Mouse (Mus musculus) heart, adult 2 months (tissue): ENCODE data around the gene Olfr599. TPM values are rescaled to one million over a fixed set of nuclear protein-coding genes. Genes with fewer than 3 reads are reported as not detected.
"Not testable (repeated sequence)": the region's sequence is repeated elsewhere in the genome, so short reads cannot be mapped to it uniquely, and the experiment has no call there.

Experiments
- DNase-seq, 2 experiments: peaks; one replicate each; pipeline ENCODE4 v3.0.0; 2021
- H3K27ac ChIP-seq: fragments of 200-600 bp; 2 replicates; pipeline ENCODE4 v1.8.1; 2022
- H3K27me3 ChIP-seq: fragments of 200-500 bp; 2 replicates; pipeline ENCODE4 v1.6.1; 2012; ENCODE audit warnings: mild to moderate bottlenecking, low read length, inconsistent platforms, mixed read lengths; ENCODE audit not compliant: control insufficient read depth, insufficient read depth
- H3K36me3 ChIP-seq: fragments of 200-500 bp; 2 replicates; pipeline ENCODE4 v1.6.1; 2012; ENCODE audit warnings: low read length, inconsistent platforms; ENCODE audit not compliant: control insufficient read depth, insufficient read depth
- H3K4me1 ChIP-seq: fragments of 200-500 bp; 2 replicates; pipeline ENCODE4 v1.6.1; 2011; ENCODE audit warnings: low read length; ENCODE audit not compliant: control insufficient read depth, insufficient read depth
- H3K4me3 ChIP-seq: fragments of 200-600 bp; 2 replicates; pipeline ENCODE4 v1.8.1; 2022
- H3K79me2 ChIP-seq: fragments of 200-500 bp; replicated peaks from 2 replicates; pipeline ENCODE4 v1.6.1; 2012; ENCODE audit warnings: mild to moderate bottlenecking, inconsistent platforms, low read length, moderate library complexity, mixed read lengths; ENCODE audit not compliant: control insufficient read depth, insufficient read depth
- H3K9ac ChIP-seq: fragments of 200-500 bp; 2 replicates; pipeline ENCODE4 v1.6.1; 2012; ENCODE audit warnings: low read depth, mild to moderate bottlenecking, control low read depth, inconsistent platforms, low read length, mixed read lengths
- CTCF ChIP-seq: fragments of 200-600 bp; IDR thresholded peaks from 2 replicates; pipeline ENCODE4 v1.8.1; 2022; ENCODE audit warnings: antibody characterized with exemption, mild to moderate bottlenecking, moderate library complexity
- EP300 ChIP-seq: fragments of 200-500 bp; IDR thresholded peaks from 2 replicates; pipeline ENCODE4 v1.6.1; 2011; ENCODE audit warnings: low read depth, low read length, control low read depth; ENCODE audit not compliant: insufficient read depth
- POLR2A ChIP-seq: fragments of 200-500 bp; IDR thresholded peaks from 2 replicates; pipeline ENCODE4 v1.6.1; 2011; ENCODE audit warnings: mild to moderate bottlenecking, low read depth, low read length, control low read depth; ENCODE audit not compliant: insufficient read depth
- WGBS: fragments of 180-500 bp; shearing (Covaris S2); methylation state at CpG from one replicate; pipeline ENCODE4 v1.1.7; 2018; 5-methylcytosine and 5-hydroxymethylcytosine counted together
- intact Hi-C: fragments of 180-260 bp; cut with DNase I; formaldehyde crosslinking; loops from one replicate; pipeline ENCODE4 v1.15.1; 2025
- long read RNA-seq: library from polyadenylated mRNA; stranded (forward); transcript quantifications from one replicate; pipeline ENCODE4 v2.0.0, GENCODE M21; 2021
- polyA plus RNA-seq: library from polyadenylated mRNA; depleted of rRNA; stranded (reverse); fragments of >200 nt; gene quantifications from 2 replicates; pipeline ENCODE4 v1.2.3, GENCODE M21; 2012; rRNA removed
- total RNA-seq, 2 experiments: library from RNA; stranded (reverse); gene quantifications; 2 replicates each; pipeline ENCODE4 v1.2.3; 2021

Olfr599 gene
- not detected for total RNA-seq
- not detected in 2 replicates for polyA plus RNA-seq
- long read RNA-seq: 0 reads

DNA sequence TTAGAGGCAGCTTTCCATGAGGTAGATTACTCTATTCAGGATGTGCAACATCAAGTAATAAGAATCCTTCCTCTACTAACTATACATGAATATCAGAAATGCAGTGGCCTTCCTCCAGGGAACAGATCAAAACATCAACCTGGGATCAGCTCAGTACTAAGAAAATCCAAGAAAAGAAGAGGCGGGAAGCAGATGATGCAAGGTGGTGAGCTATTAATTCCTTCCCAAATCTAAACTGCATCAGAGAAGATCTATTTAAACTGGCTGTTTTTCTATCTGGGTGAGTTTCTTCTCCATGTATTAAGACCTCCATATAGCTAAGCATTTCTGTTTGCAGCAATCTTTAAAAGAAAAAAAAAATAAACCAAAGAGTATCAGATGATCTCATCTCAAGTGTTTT lies at the start of gene Olfr599:
TSS of gene Olfr599 (plus strand) at position 301 of the 400 bp plus-strand sequence.
- no peak for TF ChIP-seq EP300
- TF ChIP-seq CTCF: no peak
- TF ChIP-seq POLR2A: no peak
- no peak for DNase-seq
- H3K79me2 ChIP-seq: no peaks in the 10 kb centered on the region
- H3K27ac ChIP-seq: no peak within 1 kb of the TSS
- intact Hi-C loops: no loop called here
- H3K36me3 ChIP-seq: no peaks in the 10 kb centered on the region
- no peaks in the 10 kb centered on the region for H3K27me3 ChIP-seq
- H3K4me1 ChIP-seq: no peaks in the 10 kb centered on the region
- no peak within 1 kb of the TSS for H3K9ac ChIP-seq
- WGBS: 82% methylated on average over 1 of the region's 1 CpGs
- H3K4me3 ChIP-seq: no peak within 1 kb of the TSS

- 70% methylated on average over 2 of the region's 2 CpGs for WGBS
- H3K27me3 ChIP-seq, H3K9ac ChIP-seq, H3K4me1 ChIP-seq, H3K4me3 ChIP-seq, H3K79me2 ChIP-seq, DNase-seq, H3K36me3 ChIP-seq, intact Hi-C loops, H3K27ac ChIP-seq: not testable (repeated sequence)
Observed at GRCm38 (mm10) chr7:103305348-103305747, 30.4 kb upstream of the Olfr599 start, which contains the start of gene Olfr596. Gene Olfr596, plus strand, starts transcription at chr7:103305648.

DNA sequence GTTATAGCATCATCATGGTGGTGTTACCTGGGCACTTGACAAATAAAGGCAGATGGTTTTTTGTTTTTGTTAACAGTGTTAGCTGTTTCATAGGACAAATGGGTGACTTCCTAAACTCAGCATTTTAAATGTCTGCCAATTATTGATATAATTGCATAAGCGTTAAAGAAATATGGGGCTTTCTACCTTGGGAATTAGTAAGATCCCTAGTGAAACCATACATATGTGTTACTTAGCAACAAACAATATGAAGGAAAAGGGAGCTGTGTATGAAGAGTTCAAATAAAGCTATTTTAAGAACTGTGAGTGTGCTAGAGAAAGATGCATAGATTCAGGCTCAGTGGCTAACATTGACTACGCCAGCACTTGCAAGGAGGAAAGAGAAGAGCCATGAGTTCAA lies 19.7 kb upstream of the Olfr599 start, which contains the start of gene Olfr597:
TSS of gene Olfr597 (plus strand) at position 301 of the 400 bp plus-strand sequence.
- H3K27me3 ChIP-seq, H3K79me2 ChIP-seq, H3K9ac ChIP-seq, H3K4me3 ChIP-seq, H3K27ac ChIP-seq, intact Hi-C loops, H3K4me1 ChIP-seq, DNase-seq, H3K36me3 ChIP-seq: not testable (repeated sequence)
- WGBS: 86% methylated on average over 2 of the region's 2 CpGs

DNA sequence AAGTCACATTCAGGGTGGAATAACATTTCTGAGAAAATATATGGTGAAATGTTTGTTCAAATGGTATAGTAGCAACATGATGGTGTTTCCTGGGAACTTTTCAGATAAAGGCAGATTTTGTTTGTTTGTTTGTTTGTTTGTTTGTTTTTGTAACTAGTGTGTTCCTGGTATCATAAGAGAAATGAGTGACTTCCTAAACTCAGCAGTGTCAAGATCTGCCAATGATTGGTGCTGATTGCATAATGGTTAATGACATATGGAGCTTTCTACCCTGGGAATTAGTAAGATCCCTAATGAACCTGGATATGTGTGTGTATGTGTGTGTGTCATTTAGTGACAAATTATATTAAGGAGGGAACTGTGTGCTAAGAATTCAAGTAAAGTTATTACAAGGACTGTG lies 12.4 kb upstream of the Olfr599 start, which contains the start of gene Olfr598:
TSS of gene Olfr598 (plus strand) at position 301 of the 400 bp plus-strand sequence.
- no peak within 1 kb of the TSS for H3K4me3 ChIP-seq
- H3K27ac ChIP-seq: no peak within 1 kb of the TSS
- no peaks in the 10 kb centered on the region for H3K4me1 ChIP-seq
- no peak within 1 kb of the TSS for H3K9ac ChIP-seq
- TF ChIP-seq POLR2A (no peak), CTCF (no peak), EP300 (no peak)
- DNase-seq: no peak
- H3K36me3 ChIP-seq: no peaks in the 10 kb centered on the region
- no peaks in the 10 kb centered on the region for H3K79me2 ChIP-seq
- no peaks in the 10 kb centered on the region for H3K27me3 ChIP-seq
- intact Hi-C loops: no loop called here

DNA sequence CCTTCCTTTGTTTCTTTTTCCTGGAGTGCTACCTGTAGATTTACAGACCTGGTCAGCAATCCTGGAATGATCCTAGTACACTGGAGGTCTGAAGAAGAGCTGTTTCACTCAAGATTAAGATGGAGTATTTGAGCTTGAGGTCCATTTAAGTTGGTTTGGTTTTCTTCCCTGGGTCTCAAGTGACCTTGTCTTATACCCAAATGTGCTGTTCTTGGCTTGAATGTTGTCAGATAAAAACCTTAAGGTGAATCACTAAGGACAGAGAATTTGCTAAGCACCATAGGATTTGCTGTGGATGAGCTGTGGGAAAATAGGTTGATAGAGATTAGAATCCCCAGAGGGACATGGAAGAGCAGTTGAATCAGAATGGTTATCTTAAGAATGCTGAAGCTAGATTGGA lies 13.9 kb downstream of the Olfr599 start, which contains the start of gene Olfr600:
TSS of gene Olfr600 (minus strand) at position 101 of the 400 bp plus-strand sequence.
- no peak within 1 kb of the TSS for H3K27ac ChIP-seq
- intact Hi-C loops: no loop called here
- no peak within 1 kb of the TSS for H3K9ac ChIP-seq
- no peak for DNase-seq
- TF ChIP-seq CTCF (no peak), POLR2A (no peak), EP300 (no peak)
- H3K4me3 ChIP-seq: no peak within 1 kb of the TSS
- H3K36me3 ChIP-seq: no peaks in the 10 kb centered on the region
- H3K27me3 ChIP-seq: no peaks in the 10 kb centered on the region
- no peaks in the 10 kb centered on the region for H3K4me1 ChIP-seq
- no peaks in the 10 kb centered on the region for H3K79me2 ChIP-seq

DNA sequence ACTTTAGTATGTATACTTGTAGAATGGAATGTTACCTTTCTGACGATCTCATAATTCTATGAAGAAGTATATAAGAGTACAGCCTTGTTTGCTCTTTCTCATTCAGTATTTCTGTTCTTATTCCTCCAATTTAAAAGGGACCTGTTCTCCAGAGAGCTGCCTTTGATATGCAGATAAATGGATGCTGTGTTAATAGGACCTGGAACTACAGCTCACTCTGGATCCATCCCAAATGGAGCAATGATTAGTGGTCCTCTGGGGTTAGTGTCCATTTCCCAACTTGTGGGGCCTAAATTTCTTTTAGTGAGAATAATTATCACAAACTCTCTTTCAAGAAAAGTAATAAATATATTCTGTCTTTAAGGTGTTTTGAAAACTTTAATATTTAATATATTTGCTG lies 26.8 kb downstream of the Olfr599 start, which contains the start of gene Olfr601:
TSS of gene Olfr601 (minus strand) at position 101 of the 400 bp plus-strand sequence.
- H3K27ac ChIP-seq: no peak within 1 kb of the TSS
- H3K27me3 ChIP-seq: no peaks in the 10 kb centered on the region
- H3K36me3 ChIP-seq: no peaks in the 10 kb centered on the region
- intact Hi-C loops: no loop called here
- no peak within 1 kb of the TSS for H3K4me3 ChIP-seq
- H3K9ac ChIP-seq: no peak within 1 kb of the TSS
- no peak for TF ChIP-seq EP300
- no peak for TF ChIP-seq CTCF
- no peak for TF ChIP-seq POLR2A
- no peaks in the 10 kb centered on the region for H3K79me2 ChIP-seq
- DNase-seq: no peak
- no peaks in the 10 kb centered on the region for H3K4me1 ChIP-seq
- WGBS: 91% methylated on average over 1 of the region's 1 CpGs
